Mouse (Mus musculus) lung, embryonic 14.5 days (tissue): ENCODE measurements around the gene Six3. TPM values are rescaled to one million over a fixed set of nuclear protein-coding genes. Genes with fewer than 3 reads are reported as not detected.

Experiments
- ATAC-seq: fragments of 200-750 bp; cut with Nextera tagmentation; 2 replicates; pipeline ENCODE4 v1.8.0; 2017; ENCODE audit warnings: mild to moderate bottlenecking, moderate TSS enrichment, moderate library complexity; ENCODE audit not compliant: insufficient read depth
- DNase-seq: peaks from one replicate; pipeline ENCODE4 v3.0.0-alpha.2; 2015
- H3K27ac ChIP-seq: fragments of 300-500 bp; sonication (generic); 2 replicates; pipeline ENCODE4 v1.5.1; 2014; ENCODE audit warnings: low read depth, mild to moderate bottlenecking, moderate library complexity
- H3K27me3 ChIP-seq: fragments of 300-500 bp; sonication (generic); 2 replicates; pipeline ENCODE4 v1.6.1; 2014; ENCODE audit warnings: low read length, control low read depth; ENCODE audit not compliant: insufficient read depth
- H3K36me3 ChIP-seq: fragments of 300-500 bp; sonication (generic); 2 replicates; pipeline ENCODE4 v1.6.1; 2014; ENCODE audit warnings: control low read depth; ENCODE audit not compliant: insufficient read depth
- H3K4me1 ChIP-seq: fragments of 300-500 bp; sonication (generic); 2 replicates; pipeline ENCODE4 v1.6.1; 2014; ENCODE audit warnings: antibody characterized with exemption, control low read depth; ENCODE audit not compliant: insufficient read depth
- H3K4me2 ChIP-seq: fragments of 300-500 bp; sonication (generic); 2 replicates; pipeline ENCODE4 v1.6.1; 2014; ENCODE audit warnings: mild to moderate bottlenecking
- H3K4me3 ChIP-seq: fragments of 300-500 bp; sonication (generic); 2 replicates; pipeline ENCODE4 v1.5.1; 2014; ENCODE audit warnings: low read depth, low read length
- H3K9ac ChIP-seq: fragments of 300-500 bp; sonication (generic); 2 replicates; pipeline ENCODE4 v1.6.1; 2014
- H3K9me3 ChIP-seq: fragments of 300-500 bp; sonication (generic); 2 replicates; pipeline ENCODE4 v1.6.1; 2016; ENCODE audit warnings: low read depth, low read length, control low read depth
- CTCF ChIP-seq: IDR thresholded peaks from 2 replicates; pipeline ENCODE4 v1.5.1; 2016; ENCODE audit warnings: antibody characterized with exemption, low read depth
- WGBS: fragments of 180-500 bp; shearing (Covaris S2); extraction: QIAGEN DNeasy Blood & Tissue Kit; methylation state at CpG from one replicate; pipeline ENCODE4 v1.1.7; 2014; 5-methylcytosine and 5-hydroxymethylcytosine counted together
- polyA plus RNA-seq: library from polyadenylated mRNA; unstranded; fragments of >200 nt; fragmentation: Nextera tagmentation; extraction: Ambion mirVana; gene quantifications from 2 replicates; pipeline ENCODE4 v1.2.1, GENCODE M21; 2014

Six3 gene
- polyA plus RNA-seq, 1 experiment from 2014 or later, result not detected

- no peak overlapping the region for H3K27ac ChIP-seq
- H3K4me1 ChIP-seq, result no peaks in the 10 kb centered on the region
- peaks cover 100% of the 10 kb centered on the region for H3K27me3 ChIP-seq
- H3K4me2 ChIP-seq, result no peak overlapping the region
- H3K4me3 ChIP-seq, result no peak overlapping the region
- H3K9ac ChIP-seq, result no peak overlapping the region
- no peak for TF ChIP-seq CTCF
- ATAC-seq, result no peak
- DNase-seq, result no peak
- H3K36me3 ChIP-seq, result no peaks in the 10 kb centered on the region
- under 1% methylated on average over 46 of the region's 52 CpGs for WGBS
- no peaks in the 10 kb centered on the region for H3K9me3 ChIP-seq
Measured at GRCm38 (mm10) chr17:85623161-85624050, 10.0 kb downstream of the Six3 start.

GRCm38 (mm10) chr17:85624051-85624420 lies 10.6 kb downstream of the Six3 start:
- H3K4me1 ChIP-seq, result no peaks in the 10 kb centered on the region
- H3K27me3 ChIP-seq, result peaks cover 100% of the 10 kb centered on the region
- H3K9me3 ChIP-seq, result no peaks in the 10 kb centered on the region
- H3K36me3 ChIP-seq, result no peaks in the 10 kb centered on the region
- ATAC-seq (no peak), DNase-seq (no peak)
- no peak overlapping the region for H3K9ac ChIP-seq
- 2% methylated on average over 13 of the region's 13 CpGs for WGBS
- TF ChIP-seq CTCF, result no peak
- H3K4me2 ChIP-seq, result no peak overlapping the region
- no peak overlapping the region for H3K4me3 ChIP-seq
- H3K27ac ChIP-seq, result no peak overlapping the region

GRCm38 (mm10) chr17:85624981-85625940 lies 11.9 kb downstream of the Six3 start:
- ATAC-seq, result no peak
- WGBS, result 1% methylated on average over 26 of the region's 26 CpGs
- H3K27ac ChIP-seq, result no peak overlapping the region

GRCm38 (mm10) chr17:85626091-85626860 lies 12.9 kb downstream of the Six3 start:
- peaks cover 99% of the 10 kb centered on the region for H3K27me3 ChIP-seq
- H3K36me3 ChIP-seq, result no peaks in the 10 kb centered on the region
- H3K4me1 ChIP-seq, result no peaks in the 10 kb centered on the region
- WGBS, result 5% methylated on average over 14 of the region's 14 CpGs
- ATAC-seq (no peak), DNase-seq (no peak)
- no peak overlapping the region for H3K27ac ChIP-seq
- H3K4me2 ChIP-seq, result no peak overlapping the region
- TF ChIP-seq CTCF, result no peak
- H3K9me3 ChIP-seq, result no peaks in the 10 kb centered on the region
- no peak overlapping the region for H3K9ac ChIP-seq
- H3K4me3 ChIP-seq, result no peak overlapping the region

More at GRCm38 (mm10) chr17:85624981-85625940, 11.9 kb downstream of the Six3 start:
- DNase-seq, result no peak
- Histone ChIP-seq H3K9ac (no peak overlapping the region), H3K4me2 (no peak overlapping the region), H3K36me3 (no peaks in the 10 kb centered on the region), H3K27me3 (peaks cover 99% of the 10 kb centered on the region), H3K4me1 (no peaks in the 10 kb centered on the region), H3K9me3 (no peaks in the 10 kb centered on the region), H3K4me3 (no peak overlapping the region)
- TF ChIP-seq CTCF, result no peak

GRCm38 (mm10) chr17:85627751-85628150 lies 14.3 kb downstream of the Six3 start:
- Histone ChIP-seq H3K9ac (no peak overlapping the region), H3K9me3 (no peaks in the 10 kb centered on the region), H3K4me2 (no peak overlapping the region), H3K4me1 (no peaks in the 10 kb centered on the region), H3K27ac (no peak overlapping the region), H3K36me3 (no peaks in the 10 kb centered on the region), H3K4me3 (no peak overlapping the region), H3K27me3 (peaks cover 98% of the 10 kb centered on the region)
- TF ChIP-seq CTCF, result no peak
- 39% methylated on average over 5 of the region's 5 CpGs for WGBS
- ATAC-seq, result no peak
- no peak for DNase-seq

- DNase-seq, result no peak
- Histone ChIP-seq H3K9ac (no peak overlapping the region), H3K4me3 (no peak overlapping the region), H3K36me3 (no peaks in the 10 kb centered on the region), H3K27me3 (peaks cover 94% of the 10 kb centered on the region), H3K9me3 (no peaks in the 10 kb centered on the region), H3K27ac (no peak overlapping the region), H3K4me1 (no peaks in the 10 kb centered on the region), H3K4me2 (no peak overlapping the region)
- no peak for ATAC-seq
- no peak for TF ChIP-seq CTCF
- WGBS, result 25% methylated on average over 8 of the region's 8 CpGs
Measured at GRCm38 (mm10) chr17:85628811-85629210, 15.4 kb downstream of the Six3 start.
